Mouse (Mus musculus) lung, postnatal 0 days (tissue): ENCODE data around the gene Celf1. TPM values are rescaled to one million over a fixed set of nuclear protein-coding genes. Genes with fewer than 3 reads are reported as not detected.
"Not testable (repeated sequence)": the region's sequence is repeated elsewhere in the genome, so short reads cannot be mapped to it uniquely, and the experiment has no call there.

ENCODE experiments used
- ATAC-seq: fragments of 200-750 bp; cut with Nextera tagmentation; 2 replicates; pipeline ENCODE4 v1.8.0; 2017; ENCODE audit warnings: moderate library complexity
- DNase-seq: peaks from one replicate; pipeline ENCODE4 v3.0.0-alpha.2; 2016; ENCODE audit warnings: low spot score
- H3K27ac ChIP-seq: fragments of 300-500 bp; sonication (generic); 2 replicates; pipeline ENCODE4 v1.5.1; 2014; ENCODE audit warnings: antibody characterized with exemption, mild to moderate bottlenecking, low read length, mixed read lengths
- H3K27me3 ChIP-seq: fragments of 300-500 bp; sonication (generic); replicated peaks from 2 replicates; pipeline ENCODE4 v1.6.1; 2014; ENCODE audit warnings: low read length, mixed read lengths; ENCODE audit not compliant: insufficient read depth
- H3K36me3 ChIP-seq: fragments of 300-500 bp; sonication (generic); 2 replicates; pipeline ENCODE4 v1.6.1; 2014; ENCODE audit warnings: low read length, mixed read lengths; ENCODE audit not compliant: insufficient read depth
- H3K4me1 ChIP-seq: fragments of 300-500 bp; sonication (generic); 2 replicates; pipeline ENCODE4 v1.6.1; 2014; ENCODE audit warnings: antibody characterized with exemption, low read depth, low read length, mixed read lengths; ENCODE audit not compliant: insufficient read depth
- H3K4me2 ChIP-seq: fragments of 300-500 bp; sonication (generic); replicated peaks from 2 replicates; pipeline ENCODE4 v1.6.1; 2014; ENCODE audit warnings: low read depth, mild to moderate bottlenecking, low read length, moderate library complexity, mixed read lengths
- H3K4me3 ChIP-seq: fragments of 300-500 bp; sonication (generic); 2 replicates; pipeline ENCODE4 v1.5.1; 2014; ENCODE audit warnings: low read depth, low read length
- H3K9ac ChIP-seq: fragments of 300-500 bp; sonication (generic); replicated peaks from 2 replicates; pipeline ENCODE4 v1.6.1; 2014; ENCODE audit warnings: low read depth, mild to moderate bottlenecking
- H3K9me3 ChIP-seq: fragments of 300-500 bp; sonication (generic); 2 replicates; pipeline ENCODE4 v1.6.1; 2016; ENCODE audit warnings: low read length, mixed read lengths
- CTCF ChIP-seq: IDR thresholded peaks from 2 replicates; pipeline ENCODE4 v1.5.1; 2016; ENCODE audit warnings: antibody characterized with exemption, mild to moderate bottlenecking
- EP300 ChIP-seq: IDR thresholded peaks from 2 replicates; pipeline ENCODE4 v1.6.1; 2016; ENCODE audit warnings: antibody characterized with exemption, mild to moderate bottlenecking, control low read depth
- WGBS: fragments of 180-500 bp; shearing (Covaris S2); extraction: QIAGEN DNeasy Blood & Tissue Kit; methylation state at CpG from one replicate; pipeline ENCODE4 v1.1.7; 2014; 5-methylcytosine and 5-hydroxymethylcytosine counted together
- polyA plus RNA-seq: library from polyadenylated mRNA; unstranded; fragments of >200 nt; fragmentation: Nextera tagmentation; extraction: Ambion mirVana; gene quantifications from 2 replicates; pipeline ENCODE4 v1.2.1, GENCODE M21; 2015

Gene Celf1
- polyA plus RNA-seq = 35.1 and 37.5 TPM in 2 replicates

GRCm38 (mm10) chr2:90940233-90941229, at the start of gene Celf1:
Celf1 (plus strand) TSS chr2:90940382.
- H3K4me2 ChIP-seq = peak within 1 kb of the TSS; percentile 79
- H3K4me1 ChIP-seq = no peaks in the 10 kb centered on the region
- peak within 1 kb of the TSS; percentile 91 for H3K27ac ChIP-seq
- H3K36me3 ChIP-seq = no peaks in the 10 kb centered on the region
- under 1% methylated on average over 54 of the region's 113 CpGs for WGBS
- ATAC-seq = peak; percentile 98
- H3K9ac ChIP-seq = peak within 1 kb of the TSS; percentile 82
- H3K9me3 ChIP-seq = no peaks in the 10 kb centered on the region
- peak; percentile 95 for DNase-seq
- no peak for TF ChIP-seq EP300
- TF ChIP-seq CTCF = peak; percentile 62
- H3K4me3 ChIP-seq = peak within 1 kb of the TSS; percentile 99
- no peaks in the 10 kb centered on the region for H3K27me3 ChIP-seq

- Histone ChIP-seq H3K27me3 (0 out of 2 replicates have a peak, but pooled peaks cover 10% of the 10 kb centered on the region), H3K4me1 (no peaks in the 10 kb centered on the region), H3K4me2 (no peak overlapping the region), H3K27ac (no peak overlapping the region), H3K9ac (no peak overlapping the region), H3K9me3 (no peaks in the 10 kb centered on the region), H3K4me3 (no peak overlapping the region), H3K36me3 (peaks cover 27% of the 10 kb centered on the region; the same call in 1 of the 2 replicates)
- ATAC-seq (no peak), DNase-seq (no peak)
- WGBS = 74% methylated on average over 6 of the region's 6 CpGs
- no peak for TF ChIP-seq EP300
- TF ChIP-seq CTCF = no peak
Measured at GRCm38 (mm10) chr2:90893673-90894298, 46.4 kb upstream of the Celf1 start.

- not testable (repeated sequence) for H3K9me3 ChIP-seq, H3K4me3 ChIP-seq, H3K9ac ChIP-seq, H3K27ac ChIP-seq, H3K4me1 ChIP-seq, H3K27me3 ChIP-seq, ATAC-seq, H3K4me2 ChIP-seq, DNase-seq
- 96% methylated on average over 3 of the region's 3 CpGs for WGBS
- H3K36me3 ChIP-seq = peaks cover 27% of the 10 kb centered on the region; the same call in 1 of the 2 replicates
Measured at GRCm38 (mm10) chr2:90894299-90894677, 45.9 kb upstream of the Celf1 start.

- H3K9ac ChIP-seq = no peak overlapping the region
- H3K36me3 ChIP-seq = no peaks in the 10 kb centered on the region
- peak overlapping the region; percentile 91; the same call in 1 of the 2 replicates for H3K27ac ChIP-seq
- TF ChIP-seq CTCF = no peak
- peak overlapping the region; percentile 74 for H3K4me2 ChIP-seq
- H3K9me3 ChIP-seq = no peaks in the 10 kb centered on the region
- 0 out of 2 replicates have a peak, but pooled peaks have one; percentile 41 for ATAC-seq
- 54% methylated on average over 2 of the region's 2 CpGs for WGBS
- H3K27me3 ChIP-seq = no peaks in the 10 kb centered on the region
- H3K4me1 ChIP-seq = peaks cover 11% of the 10 kb centered on the region; the same call in 1 of the 2 replicates
- peak; percentile 77 for DNase-seq
- H3K4me3 ChIP-seq = peak overlapping the region; percentile 93; the same call in 1 of the 2 replicates
Measured at GRCm38 (mm10) chr2:90903398-90903797, 36.8 kb upstream of the Celf1 start.

- Histone ChIP-seq H3K4me2 (peak within 1 kb of the TSS; percentile 74), H3K9me3 (no peaks in the 10 kb centered on the region), H3K4me3 (peak within 1 kb of the TSS; percentile 93), H3K9ac (peak within 1 kb of the TSS; percentile 99), H3K27me3 (no peaks in the 10 kb centered on the region), H3K4me1 (peaks cover 11% of the 10 kb centered on the region; the same call in 1 of the 2 replicates), H3K36me3 (peaks cover 5% of the 10 kb centered on the region), H3K27ac (peak within 1 kb of the TSS; percentile 91)
- DNase-seq (peak; percentile 94), ATAC-seq (peak; percentile 96)
- WGBS = 2% methylated on average over 43 of the region's 43 CpGs
- TF ChIP-seq CTCF = no peak
- no peak for TF ChIP-seq EP300
Measured at GRCm38 (mm10) chr2:90904076-90904855, 35.9 kb upstream of the Celf1 start, which contains the start of the genes Kbtbd4 and Ndufs3. Kbtbd4 (plus strand) TSS chr2:90904740. Ndufs3 (minus strand) TSS chr2:90904827.
